In the genomic region with DNA sequence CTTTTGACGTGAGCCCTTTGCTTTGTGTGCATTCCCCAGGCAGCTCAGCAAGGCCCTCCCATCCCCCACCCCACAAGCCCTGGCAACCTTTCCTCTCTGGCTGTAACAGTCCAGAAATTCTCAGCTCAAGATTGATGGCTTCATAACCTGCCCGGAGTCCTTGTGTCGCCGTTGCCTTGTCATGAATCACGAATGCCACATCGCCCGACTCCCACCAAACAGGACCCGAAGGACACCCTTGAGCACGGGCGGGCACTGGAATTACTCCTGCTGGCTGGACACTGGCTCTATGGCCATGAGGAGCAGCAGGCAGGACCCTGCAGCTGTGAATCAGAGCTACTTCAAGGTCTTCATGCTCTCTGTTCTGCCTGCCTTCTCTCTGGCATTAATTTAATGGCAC, we compare ENCODE assay signal across 12 mouse cellular contexts.
DNase-seq lines count a peak whose midpoint lies in the region; ATAC-seq and TF ChIP-seq lines count a peak whose summit lies in the region.
"Had no signal": no experiment of that assay in that cellular context is flagged by ENCODE, and none has a peak within 500 bp of the region (broad histone marks: within the 10 kb centered on the region; RNA-seq: fewer than 3 reads in every experiment).

No protein-coding gene starts in this region.

- no peak for TF ChIP-seq POLR2A in cerebellum, adult 2 months (IDR thresholded peaks at IDR 0.05; ENCODE audit: borderline replicate concordance, insufficient read depth, low read length)

- no peak overlapping the region for H3K4me3 ChIP-seq in cerebellum, adult 2 months (replicated peaks; ENCODE audit: insufficient read depth, low read depth, low read length)
- H3K4me3 ChIP-seq: embryonic facial prominence, embryonic 13.5 days; midbrain, embryonic 12.5 days; stomach, embryonic 15.5 days had no signal

- ATAC-seq in granulocyte monocyte progenitor cell, adult 5-6 weeks (replicated peaks; ENCODE audit: poor library complexity, severe bottlenecking), result no peak

- H3K27me3 ChIP-seq in cerebellum, adult 2 months (ENCODE audit: control insufficient read depth, insufficient read depth, low read length), result no peaks in the 10 kb centered on the region
- H3K27me3 ChIP-seq: embryonic facial prominence, embryonic 13.5 days; stomach, embryonic 15.5 days had no signal

- H3K27ac ChIP-seq in cerebellum, adult 2 months (ENCODE audit: insufficient read depth, low read length), result no peak overlapping the region
- H3K27ac ChIP-seq: embryonic facial prominence, embryonic 13.5 days; midbrain, embryonic 12.5 days; stomach, embryonic 15.5 days had no signal

- H3K4me1 ChIP-seq in cerebellum, adult 2 months (ENCODE audit: control insufficient read depth, insufficient read depth, low read length), result no peaks in the 10 kb centered on the region

- peak; percentile 56 to 64 for DNase-seq in cerebellum, postnatal 10 days
- DNase-seq in cerebellum, adult 2 months, result no peak
- DNase-seq in ovary, postnatal 36 days (ENCODE audit: low spot score), result peak; percentile 32
- DNase-seq in ovary, postnatal 10 days (ENCODE audit: low spot score), result no peak
- peak; percentile 4 for DNase-seq in kidney, postnatal 14 days
- no peak for DNase-seq in frontal cortex, adult 2 months (ENCODE audit: extremely low spot score in 1 of 2, low spot score in 1 of 2)
- no peak for DNase-seq in thymus, postnatal 25 days
- DNase-seq: right cerebral cortex, adult 18-20 months had no signal

- TF ChIP-seq CTCF in cerebellum, adult 2 months (IDR thresholded peaks at IDR 0.05; ENCODE audit: borderline replicate concordance, insufficient read depth, low read depth, low read length), result no peak

- WGBS in cerebellum, adult 2 months, result 30% methylated on average over 10 of the region's 10 CpGs

Comparison
In these comparisons a context has a peak if more than half of its experiments do, and no peak if none do; other contexts are left out.
1. DNase-seq: peak in cerebellum, postnatal 10 days (2 of 2), ovary, postnatal 36 days (single experiment) and kidney, postnatal 14 days (single experiment); none in cerebellum, adult 2 months (0 of 2), ovary, postnatal 10 days (single experiment), frontal cortex, adult 2 months (0 of 2) and thymus, postnatal 25 days (single experiment).